Mouse (Mus musculus): ENCODE measurements around the gene Ufsp1.
A peak's percentile ranks its signal among the peaks of the same experiment; 100 is the strongest.

The Ufsp1 gene

DNA sequence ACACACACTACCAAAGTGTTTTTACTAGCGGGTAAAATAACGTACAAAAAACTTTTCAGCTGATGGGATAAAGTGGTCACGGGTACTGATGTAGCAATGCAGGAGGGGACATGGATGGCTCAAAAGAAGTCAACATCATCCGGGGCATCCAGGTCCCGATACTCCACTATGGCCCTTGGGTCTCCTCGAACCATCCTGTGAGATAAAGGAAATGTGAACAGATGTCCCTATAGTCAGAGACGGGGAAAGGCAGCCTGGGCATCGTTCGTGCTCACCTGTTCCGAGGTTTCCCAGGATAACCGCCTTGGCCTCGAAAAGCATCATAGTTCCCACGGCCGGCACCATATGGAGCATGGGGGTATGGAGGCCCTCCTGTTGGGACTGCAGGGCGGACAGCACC lies 1.3 kb downstream of the Ufsp1 start:
- DNase-seq (ENCODE audit: low spot score): no peak

DNA sequence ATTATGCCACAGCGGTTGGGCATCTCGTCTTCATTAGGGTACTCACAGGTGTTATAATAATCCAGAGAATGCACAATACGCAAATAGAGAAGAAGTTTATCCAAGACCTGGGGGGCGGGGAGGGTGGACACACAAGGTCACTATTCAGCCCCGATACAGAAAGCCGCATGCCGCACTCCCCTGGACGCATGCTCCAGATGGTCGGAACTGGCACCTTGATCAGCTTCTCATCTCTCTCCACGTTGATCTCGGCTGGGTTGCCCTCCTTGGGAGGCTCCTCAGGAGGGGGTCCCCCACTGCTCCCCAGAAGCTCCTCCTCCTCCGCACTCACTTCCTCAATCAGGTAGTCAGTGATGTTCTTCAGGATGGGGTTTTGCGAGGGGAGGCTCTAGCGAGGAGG lies 2.7 kb downstream of the Ufsp1 start:
- DNase-seq (ENCODE audit: low spot score): no peak

DNA sequence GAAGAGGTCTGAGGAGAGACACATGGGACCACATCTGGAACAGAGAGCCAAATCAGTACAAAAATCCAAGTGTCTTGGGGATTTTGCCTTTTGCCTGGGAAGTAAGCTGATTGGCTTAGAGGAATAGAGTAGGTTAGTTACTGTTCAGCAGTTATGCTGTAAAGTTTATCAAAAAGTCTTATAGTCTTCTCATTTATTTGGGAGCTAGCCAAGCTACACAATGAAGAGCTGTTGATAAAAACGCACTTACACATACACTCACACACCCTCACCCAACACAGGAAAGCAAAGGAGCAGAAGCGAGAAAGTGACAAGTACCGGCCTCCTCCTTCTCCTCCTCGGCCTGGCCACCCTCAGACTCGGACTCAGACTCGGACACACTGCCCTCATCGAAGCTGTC lies 4.8 kb downstream of the Ufsp1 start:
- DNase-seq (ENCODE audit: low spot score): no peak

DNA sequence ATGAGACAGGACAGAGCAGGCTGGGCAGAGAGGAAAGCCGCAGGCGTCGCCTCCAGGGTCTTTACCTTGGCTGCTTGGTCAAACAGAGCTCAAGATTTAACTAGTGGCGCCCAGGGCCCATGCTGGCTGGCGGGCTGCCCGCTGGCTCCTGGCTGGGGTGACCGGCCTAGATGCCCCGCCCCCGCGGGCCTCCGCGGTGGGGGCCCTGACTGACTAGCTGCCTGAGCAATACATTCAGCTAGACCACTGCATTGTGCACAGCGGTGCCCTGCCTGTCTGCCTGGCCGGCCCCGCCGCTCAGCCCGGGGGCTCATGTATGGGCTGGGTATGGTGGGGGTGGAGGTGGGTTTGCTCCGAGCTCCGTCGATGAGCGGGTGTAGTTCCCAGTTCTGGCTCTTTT lies 6.8 kb downstream of the Ufsp1 start:
- no peak for DNase-seq (ENCODE audit: low spot score)

DNA sequence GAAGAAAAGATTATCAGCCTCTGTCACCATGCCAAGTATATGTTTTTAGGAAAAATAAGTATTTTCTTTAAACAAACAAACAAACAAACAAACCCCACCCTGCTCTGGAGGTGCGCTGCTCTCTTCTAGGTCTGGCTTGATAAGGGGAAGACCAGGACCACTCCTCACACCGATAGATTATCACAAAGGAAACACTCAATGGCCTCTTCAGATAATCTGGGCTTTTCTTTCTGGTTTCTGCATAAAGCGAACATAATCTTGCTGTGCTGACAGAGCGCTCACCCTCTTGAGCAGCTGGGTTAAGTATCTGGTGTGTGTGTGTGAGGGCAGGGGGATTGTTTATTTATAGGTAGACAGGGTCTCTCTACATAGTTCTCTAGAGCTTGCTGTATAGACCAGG lies 9.2 kb downstream of the Ufsp1 start:
- no peak for DNase-seq (ENCODE audit: low spot score)

DNA sequence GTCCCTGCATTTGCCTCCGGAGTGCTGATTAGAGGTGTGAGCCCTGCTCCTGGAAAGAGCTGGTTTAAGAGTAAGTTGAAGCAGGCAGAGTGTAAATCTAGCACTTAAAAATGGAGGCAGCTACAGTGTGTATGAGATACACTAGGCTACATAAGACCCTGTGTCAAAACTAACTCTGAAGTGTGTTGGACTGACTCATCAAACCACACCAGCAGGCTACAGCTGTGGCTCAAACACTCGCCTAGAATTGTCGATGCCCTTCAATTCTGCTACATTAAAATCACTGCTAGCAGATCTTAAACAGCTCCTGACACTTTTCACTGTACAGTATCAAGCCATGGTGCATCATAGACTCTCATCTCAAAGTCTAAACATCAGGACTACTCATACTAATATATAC lies 9.7 kb downstream of the Ufsp1 start:
- no peak for DNase-seq (ENCODE audit: low spot score)

DNA sequence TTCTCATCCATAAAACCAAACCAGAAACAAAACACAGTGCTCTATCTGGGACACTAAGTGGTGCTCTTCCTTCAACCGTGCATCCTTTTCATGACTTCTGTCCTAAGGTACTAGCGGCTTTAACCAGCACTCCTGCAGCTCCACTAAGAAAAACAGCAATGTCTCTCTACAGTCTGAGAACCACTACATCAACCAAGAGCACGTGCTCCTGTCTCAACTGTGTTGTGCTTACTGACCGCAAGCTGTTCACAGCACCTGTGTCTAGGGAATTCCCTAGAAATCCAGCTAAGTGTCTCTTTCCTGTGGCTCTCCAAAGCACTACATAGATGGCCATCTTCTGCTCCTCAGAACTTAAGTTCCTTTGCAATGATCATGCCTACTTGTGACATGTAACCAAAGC lies 10.4 kb downstream of the Ufsp1 start:
- no peak for DNase-seq (ENCODE audit: low spot score)

DNA sequence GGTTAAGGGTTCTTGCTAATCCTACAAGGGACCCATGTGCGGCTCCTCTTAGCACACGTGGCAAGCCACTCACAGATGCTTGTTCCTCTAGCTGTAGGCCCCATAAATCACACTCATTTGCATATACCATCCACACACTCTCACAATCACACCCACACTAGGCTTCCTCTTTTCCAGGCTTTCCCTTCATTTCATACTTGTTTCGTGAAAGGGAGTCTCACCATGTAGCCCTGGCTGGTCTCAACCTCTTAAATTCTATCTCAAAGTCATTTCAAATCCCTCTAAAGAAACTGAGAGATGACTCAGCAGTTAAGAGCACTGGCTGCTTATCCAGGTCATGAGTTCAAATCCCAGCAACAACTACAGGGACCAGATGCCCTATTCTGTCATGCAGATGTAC lies 11.4 kb downstream of the Ufsp1 start:
- DNase-seq (ENCODE audit: low spot score): no peak

DNA sequence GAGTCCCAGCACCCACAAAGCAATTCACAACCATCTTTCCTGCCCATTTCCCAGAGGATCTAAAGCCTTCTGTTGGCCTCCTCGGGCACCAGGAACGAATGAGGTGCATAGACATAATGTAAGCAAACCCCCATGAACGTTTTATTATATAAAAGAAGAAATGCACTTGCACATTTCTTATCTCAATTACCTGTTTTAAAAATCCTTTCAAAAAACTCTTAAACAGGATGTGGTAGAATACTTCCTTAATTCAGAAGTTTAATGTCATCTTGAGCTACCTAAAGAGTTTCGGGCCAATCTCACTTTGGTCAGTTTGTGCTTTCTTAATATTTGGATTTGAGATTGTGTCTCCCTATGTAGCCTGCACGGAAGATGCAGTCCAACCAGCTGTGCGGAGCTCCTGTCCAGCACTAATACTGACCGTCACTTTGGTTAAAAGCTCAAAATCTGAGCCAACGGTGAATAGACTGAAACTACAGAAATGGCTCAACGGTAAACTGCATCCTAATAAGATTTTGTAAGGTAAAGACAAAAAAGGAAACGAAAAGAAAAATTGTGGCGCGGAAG lies 12.1 kb downstream of the Ufsp1 start:
- no peak for DNase-seq (ENCODE audit: low spot score)

DNA sequence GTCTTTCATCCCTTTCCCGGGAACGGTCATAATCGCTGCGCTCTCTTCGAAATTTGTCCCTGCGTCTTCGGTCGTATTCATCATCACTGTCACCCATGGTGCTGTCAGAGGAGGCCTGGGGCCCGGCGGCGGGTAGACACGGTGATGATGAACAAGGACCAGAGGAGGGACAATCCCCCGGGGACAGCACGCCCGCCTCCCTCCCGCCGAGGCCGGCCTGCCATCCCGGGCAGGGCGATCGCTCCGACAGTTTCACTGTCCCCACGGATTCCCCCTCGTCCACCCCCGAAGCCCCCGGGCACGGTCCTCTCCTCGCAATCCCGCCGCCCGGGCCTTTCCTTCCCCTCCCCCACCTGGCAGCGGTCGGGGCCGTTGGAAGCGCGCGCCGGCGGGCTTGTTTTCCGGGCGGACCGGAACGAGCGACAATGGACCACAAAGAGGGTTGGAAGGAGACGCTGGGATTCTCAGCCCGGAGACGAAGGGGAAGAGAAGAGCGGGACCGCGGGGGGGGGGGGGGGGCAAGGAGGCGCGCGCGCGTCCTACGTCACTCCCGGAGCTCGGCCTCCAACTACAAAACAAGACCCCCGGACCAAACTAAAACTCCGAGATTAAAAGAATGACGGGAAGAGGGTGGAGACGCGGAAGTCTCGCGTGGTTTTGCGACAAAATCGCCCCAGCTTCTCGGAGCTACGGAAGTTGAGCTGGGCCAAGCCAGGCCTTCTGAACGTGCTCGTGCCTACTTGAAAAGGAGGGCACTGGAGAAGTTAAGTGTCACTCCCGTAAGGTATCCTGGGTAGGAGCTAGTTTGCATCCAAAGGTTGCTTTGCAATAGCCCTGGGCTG lies 12.9 kb downstream of the Ufsp1 start, which contains the start of gene Srrt:
Srrt (minus strand) TSS at position 604 of the 842 bp plus-strand sequence.
- DNase-seq (ENCODE audit: low spot score): peak; percentile 98

DNA sequence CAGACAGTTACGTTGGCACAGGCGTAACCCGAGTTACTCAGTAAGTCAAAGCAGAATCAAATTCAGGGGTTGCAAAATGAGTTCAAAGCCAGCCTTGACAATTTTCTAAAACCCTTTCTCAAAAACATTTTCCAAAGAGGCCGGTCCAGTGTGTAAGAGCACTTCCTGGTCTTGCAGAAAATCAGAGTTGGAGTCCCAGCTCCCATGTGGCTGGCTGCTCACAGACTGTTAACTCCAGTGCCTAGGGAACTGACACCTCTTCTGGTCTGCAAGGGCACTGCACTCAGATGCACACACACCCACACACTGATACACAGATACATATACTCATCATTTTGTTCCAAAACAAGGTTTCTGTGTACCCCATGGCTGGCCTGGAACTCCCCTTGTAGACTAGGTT lies 13.9 kb downstream of the Ufsp1 start:
- no peak for DNase-seq (ENCODE audit: low spot score)

DNA sequence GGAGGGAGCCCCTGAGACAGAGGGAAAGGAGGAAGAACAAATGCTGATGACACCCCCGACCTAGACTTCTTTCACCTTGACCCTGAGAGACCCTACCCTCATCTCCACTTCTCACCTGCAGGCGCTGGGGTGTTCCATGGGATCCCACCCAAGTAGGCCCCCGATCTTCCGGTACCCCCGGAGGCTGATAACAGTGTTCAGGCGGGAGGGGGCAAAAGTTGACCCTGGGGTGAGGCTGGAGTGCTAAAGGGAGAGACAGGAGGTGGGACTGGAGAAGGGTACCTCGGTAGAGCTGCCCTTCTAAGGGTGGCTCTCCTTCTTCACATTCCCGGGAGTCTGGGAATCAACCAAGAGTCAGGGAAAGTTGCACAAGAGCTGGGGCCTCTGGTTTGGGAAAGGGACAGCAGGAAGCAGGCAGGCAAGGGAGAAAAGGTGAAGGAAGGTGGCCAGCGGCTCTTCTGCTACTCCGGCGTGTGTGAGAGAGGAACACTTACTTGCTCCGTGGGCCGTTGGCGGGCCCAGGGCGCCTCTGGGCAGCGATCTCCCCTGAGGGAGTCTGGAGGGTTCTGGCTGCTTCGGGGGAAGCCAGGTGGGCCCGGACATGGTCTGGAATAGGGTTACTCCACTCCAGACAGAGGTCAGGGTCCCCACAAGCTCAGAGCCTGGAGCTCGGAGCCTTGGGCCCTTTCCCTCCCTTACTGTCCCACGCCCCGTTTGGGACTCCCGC lies 19.2 kb downstream of the Ufsp1 start:
- no peak for DNase-seq (ENCODE audit: low spot score)

DNA sequence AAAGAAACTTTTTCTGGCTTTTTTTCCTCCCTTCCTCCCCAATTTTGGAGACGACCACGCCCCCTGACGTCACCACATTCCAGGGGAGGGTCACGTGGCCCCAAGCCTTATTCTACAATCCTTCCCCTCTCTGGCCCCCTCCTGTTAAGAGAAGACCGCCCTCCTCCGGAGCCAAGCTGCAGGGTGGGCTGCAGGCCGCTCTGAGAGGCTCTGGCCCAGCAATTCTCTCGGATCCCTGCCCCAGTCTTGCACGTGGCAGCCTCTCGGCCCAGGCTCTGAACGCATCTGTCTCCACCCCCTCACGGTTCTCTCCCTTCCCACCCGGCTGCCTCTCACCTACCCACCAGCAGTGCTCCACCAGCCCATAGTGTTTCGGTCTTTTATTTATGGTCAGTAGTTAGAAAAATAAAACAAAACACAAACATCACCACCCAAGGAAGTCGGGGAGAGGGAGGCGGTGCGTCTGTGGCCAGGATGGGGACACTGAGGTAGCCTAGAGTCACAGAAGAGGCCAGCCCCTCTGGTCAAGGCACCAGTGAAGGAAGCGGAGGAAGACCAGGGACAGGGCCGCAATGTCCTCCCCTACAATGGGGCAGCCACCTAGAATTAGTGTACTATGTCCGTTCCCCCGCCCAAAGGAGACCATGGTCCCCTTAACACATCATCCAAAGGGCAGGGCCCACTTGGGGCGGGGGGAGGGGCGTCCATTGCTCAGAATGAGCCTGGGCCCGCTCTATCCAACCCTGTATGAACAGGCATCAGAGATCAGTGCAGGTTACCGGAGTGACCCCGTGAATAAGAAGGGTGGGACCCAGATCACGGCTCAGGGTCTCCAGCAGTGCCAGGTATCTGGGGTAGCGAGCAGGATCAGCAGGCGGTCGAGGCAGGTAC lies 20.0 kb downstream of the Ufsp1 start, which contains the start of gene Trip6:
Trip6 (minus strand) TSS at position 212 of the 891 bp plus-strand sequence.
- peak; percentile 97 for DNase-seq (ENCODE audit: low spot score)

DNA sequence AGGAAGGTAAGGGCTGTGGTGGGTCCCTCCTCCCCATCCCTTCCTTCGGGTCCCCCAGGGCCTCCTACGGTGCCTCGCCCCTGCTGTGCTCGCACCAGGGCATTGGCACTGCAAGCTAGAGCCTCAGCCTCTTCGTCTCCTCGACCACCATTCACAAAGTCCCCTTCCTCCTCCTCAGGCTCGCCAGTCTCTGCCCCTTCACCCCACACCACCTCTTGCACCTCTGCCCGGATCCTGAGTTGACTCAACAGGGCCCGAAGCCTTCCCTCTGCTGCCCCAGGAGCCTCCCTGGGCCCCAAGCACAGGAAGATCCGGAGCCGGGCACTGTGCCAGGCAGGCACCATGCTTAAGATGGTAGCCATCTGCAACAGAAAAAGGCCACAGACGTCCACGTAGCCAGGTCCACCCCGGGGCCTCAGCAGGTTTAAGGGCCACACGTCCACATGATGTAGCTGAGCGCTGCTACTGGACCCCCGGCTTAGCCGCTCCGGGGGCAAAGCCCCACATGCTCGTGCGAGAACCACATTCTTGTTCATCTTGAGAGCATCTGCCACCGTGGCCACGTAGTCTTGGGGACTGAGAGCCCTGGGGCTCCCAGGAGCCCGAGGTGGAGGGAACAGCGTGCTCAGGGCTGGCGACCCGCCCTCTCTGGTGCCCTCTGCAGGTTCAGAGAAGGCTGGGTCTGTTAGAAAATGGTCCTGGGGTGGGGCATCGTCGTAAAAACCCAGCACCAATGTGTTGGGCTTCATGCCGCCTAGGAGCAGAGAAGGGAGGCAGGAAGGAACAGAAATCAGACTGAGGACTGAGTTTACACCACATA lies 20.9 kb downstream of the Ufsp1 start:
- DNase-seq (ENCODE audit: low spot score): peak; percentile 64

DNA sequence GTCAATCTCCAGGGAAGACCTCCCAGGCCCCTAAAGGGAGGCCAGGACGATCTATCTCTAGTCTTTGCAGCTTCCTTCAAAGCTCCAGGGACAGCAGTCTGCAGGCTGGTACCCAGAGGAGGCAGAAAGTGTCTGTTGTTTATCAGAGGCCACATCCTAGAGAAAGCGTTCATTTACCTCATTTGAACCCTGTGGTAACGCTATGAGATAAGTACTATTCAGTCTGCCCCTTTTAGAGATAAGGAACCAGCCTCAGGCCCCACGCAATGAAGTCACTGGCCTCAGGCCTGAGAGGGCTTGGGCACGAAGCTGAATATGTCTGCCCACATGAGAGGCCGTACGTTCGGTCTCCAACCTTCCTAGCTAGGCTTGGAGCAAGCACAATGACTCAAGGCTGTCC lies 22.9 kb downstream of the Ufsp1 start:
- no peak for DNase-seq (ENCODE audit: low spot score)

DNA sequence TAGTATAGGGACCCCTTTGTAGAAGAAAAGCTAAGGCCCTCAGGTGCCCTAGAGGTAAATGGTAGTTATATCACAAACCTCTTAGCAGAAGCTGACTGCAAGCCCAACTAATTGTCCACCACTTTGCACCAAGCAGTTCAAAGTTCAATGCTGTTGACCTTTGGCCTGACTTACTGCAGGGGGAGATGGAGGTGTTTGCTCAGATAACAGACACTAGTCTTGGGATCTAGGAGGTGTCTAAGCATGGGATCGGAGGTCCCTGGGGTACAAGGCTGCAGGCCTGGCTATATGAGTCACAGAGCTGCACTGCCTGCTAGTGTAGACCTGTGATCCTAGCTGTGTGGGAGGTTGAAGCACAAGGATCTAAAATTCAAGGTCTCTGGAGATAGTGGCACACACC lies 24.1 kb downstream of the Ufsp1 start:
- DNase-seq (ENCODE audit: low spot score): no peak

DNA sequence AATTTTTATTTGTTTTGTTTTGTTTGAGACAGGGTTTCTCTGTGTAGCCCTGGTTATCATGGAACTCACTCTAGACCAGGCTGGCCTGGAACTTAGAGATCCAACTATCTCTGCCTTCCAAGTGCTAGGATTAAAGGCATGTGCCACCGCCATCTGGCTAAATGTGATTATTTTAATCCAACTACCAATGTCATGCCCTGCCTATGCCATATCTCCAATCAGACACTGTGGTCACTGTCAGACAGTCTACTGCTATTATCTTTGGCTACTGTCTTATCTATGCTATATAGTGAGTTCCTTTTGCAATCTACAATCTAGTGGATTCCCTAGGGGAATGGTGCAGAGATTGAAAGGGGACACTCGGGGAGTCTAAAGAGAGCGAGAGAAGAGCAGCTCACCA lies 26.6 kb downstream of the Ufsp1 start:
- DNase-seq (ENCODE audit: low spot score): no peak

DNA sequence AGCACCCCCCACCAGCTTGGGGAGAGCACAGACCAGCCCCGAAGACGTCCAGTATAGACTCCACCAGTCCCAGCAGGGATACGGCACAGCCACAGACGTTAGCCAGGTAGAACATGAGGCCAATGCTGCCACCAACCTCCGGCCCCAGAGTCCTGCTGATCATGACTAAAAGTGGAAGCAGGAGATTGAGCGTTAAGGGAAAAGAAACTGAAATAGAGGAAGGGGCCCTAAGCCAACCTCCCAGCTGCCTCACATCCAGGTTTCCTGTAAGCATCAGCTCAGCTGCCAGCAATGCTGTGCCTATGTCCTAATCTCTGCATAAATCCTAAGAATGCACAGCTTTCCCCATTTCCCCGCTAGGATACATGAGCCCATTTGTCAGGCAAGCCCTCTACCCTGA lies 36.5 kb downstream of the Ufsp1 start:
- no peak for DNase-seq (ENCODE audit: low spot score)

DNA sequence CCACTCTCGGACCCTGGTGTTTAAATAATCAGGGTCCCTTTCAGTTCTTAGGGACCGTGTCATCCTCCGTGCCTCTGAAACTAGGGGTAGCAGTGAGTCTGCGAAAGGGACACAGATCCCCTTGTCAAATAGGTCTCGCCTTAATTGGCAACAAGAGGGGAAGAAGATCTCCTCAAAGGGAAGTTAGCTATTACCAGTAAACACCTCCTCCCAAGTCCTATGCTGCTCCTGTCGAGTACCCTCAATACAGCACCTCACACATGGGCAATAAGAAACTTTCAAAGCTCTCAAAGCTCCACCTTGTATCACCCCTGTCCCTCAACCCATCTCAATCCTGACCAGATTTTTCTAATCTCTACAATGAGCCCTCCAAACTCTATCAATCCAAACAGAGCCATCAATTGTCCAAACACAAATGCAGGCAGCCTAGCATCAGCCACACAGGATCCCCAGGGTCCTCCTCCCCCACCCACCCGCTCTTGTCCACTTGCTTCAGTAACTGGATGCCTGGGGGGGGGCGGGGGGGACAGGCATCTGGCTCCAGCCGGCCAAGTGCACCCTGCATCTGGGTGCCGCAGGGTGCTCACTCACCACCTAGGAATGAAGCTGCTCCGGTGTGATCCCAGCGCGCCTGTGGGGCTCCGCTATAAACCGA lies 38.6 kb downstream of the Ufsp1 start:
- no peak for DNase-seq (ENCODE audit: low spot score)

DNA sequence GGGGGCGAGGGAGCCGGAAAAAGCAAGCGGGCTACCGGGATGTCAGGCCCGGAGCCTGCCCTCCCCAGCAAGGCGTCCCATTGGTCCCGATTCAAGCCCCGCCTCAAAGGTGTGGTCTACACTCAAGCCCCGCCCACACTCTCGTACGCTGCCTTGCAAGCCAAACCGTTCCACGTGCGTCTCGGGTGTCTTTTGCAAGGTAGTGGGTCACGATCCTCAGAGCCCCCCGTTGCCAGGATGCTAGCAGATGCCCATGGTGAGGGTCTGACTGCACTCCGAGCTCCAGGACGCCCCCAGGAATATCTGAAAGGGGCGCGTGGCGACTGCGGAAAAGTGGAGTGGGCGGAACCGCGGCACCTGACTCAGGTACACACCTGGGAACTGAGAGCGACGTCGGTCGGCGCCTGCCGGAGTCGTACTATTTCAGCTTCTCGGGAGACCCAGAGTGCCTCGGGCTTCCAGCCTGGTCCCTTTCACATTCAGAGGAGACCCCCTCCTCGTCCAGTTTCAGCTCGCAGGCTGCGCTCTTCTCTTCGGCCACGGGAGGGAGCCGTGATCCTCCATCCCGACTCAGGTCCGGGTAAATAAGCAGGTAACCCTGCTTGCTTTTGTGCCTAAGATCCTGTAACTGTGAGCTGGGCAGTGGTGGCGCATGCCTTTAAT lies 39.2 kb downstream of the Ufsp1 start, which contains the start of gene Slc12a9:
Slc12a9 (minus strand) TSS at position 86 of the 663 bp plus-strand sequence.
- peak; percentile 98 for DNase-seq (ENCODE audit: low spot score)
